Mouse (Mus musculus): ENCODE results near the gene Zbtb37.

The Zbtb37 gene

DNA sequence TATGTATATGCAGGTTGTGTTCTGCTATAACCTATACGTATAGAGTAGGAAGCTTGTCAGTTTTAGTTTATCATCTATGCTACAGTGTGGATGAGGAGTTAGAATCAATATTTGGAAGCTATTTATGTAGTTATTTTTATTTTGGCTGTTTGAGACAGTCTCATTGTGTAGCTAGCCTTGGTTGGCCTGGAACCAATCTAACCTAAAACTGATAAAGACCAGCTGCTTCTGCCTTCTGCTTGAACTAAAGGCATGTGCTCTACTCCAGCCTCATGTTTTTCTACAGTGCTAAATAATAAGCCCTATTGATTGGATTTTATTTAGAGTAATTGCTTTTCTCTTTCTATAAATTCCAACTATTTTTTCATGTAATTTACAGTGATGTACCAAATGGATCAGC is 67.4 kb downstream of the Zbtb37 start:
- DNase-seq, result no peak

DNA sequence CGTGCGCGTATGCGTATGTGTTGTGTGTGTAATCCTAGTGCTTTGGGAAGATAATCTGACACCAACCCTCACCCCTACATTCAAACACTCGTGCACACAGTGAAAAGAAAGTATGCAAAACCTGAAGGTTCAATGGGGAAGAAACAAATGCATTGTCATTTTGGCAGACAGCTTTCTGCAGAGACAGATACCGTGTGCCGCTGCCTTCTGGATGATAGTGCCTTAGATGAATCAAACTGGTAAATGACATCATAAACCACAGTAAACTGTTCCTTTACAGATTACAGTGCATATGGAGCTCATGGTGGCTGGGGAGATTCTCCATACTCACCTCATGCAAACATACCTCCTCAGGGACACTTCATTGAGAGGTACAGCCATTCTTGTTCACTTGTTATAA is 71.5 kb downstream of the Zbtb37 start:
- no peak for DNase-seq
